Mouse (Mus musculus) thymus, adult 2 months (tissue): ENCODE data around the gene Amt. TPM values are rescaled to one million over a fixed set of nuclear protein-coding genes. Genes with fewer than 3 reads are reported as not detected.

Experiments used
- DNase-seq: peaks from one replicate; pipeline ENCODE4 v3.0.0; 2021
- H3K27ac ChIP-seq: fragments of 200-500 bp; 2 replicates; pipeline ENCODE4 v1.5.1; 2012; ENCODE audit warnings: low read length, control low read depth; ENCODE audit not compliant: control insufficient read depth, insufficient read depth
- H3K27me3 ChIP-seq: fragments of 200-500 bp; 2 replicates; pipeline ENCODE4 v1.6.1; 2012; ENCODE audit warnings: mild to moderate bottlenecking, low read length, moderate library complexity, mixed read lengths; ENCODE audit not compliant: control insufficient read depth, insufficient read depth
- H3K36me3 ChIP-seq: fragments of 200-500 bp; 2 replicates; pipeline ENCODE4 v1.6.1; 2012; ENCODE audit warnings: mild to moderate bottlenecking, low read length, moderate library complexity; ENCODE audit not compliant: control insufficient read depth, insufficient read depth
- H3K4me1 ChIP-seq: fragments of 200-500 bp; replicated peaks from 2 replicates; pipeline ENCODE4 v1.6.1; 2012; ENCODE audit warnings: low read length; ENCODE audit not compliant: control insufficient read depth, insufficient read depth
- H3K4me3 ChIP-seq: fragments of 200-500 bp; 2 replicates; pipeline ENCODE4 v1.5.1; 2012; ENCODE audit warnings: mild to moderate bottlenecking, low read length, control low read depth, moderate library complexity; ENCODE audit not compliant: control insufficient read depth, insufficient read depth
- CTCF ChIP-seq: fragments of 200-500 bp; IDR thresholded peaks from 2 replicates; pipeline ENCODE4 v1.5.1; 2012; ENCODE audit warnings: mild to moderate bottlenecking, control low read depth, low read length, moderate library complexity, borderline replicate concordance; ENCODE audit not compliant: control insufficient read depth, poor library complexity, insufficient read depth; ENCODE audit errors: extremely low read depth
- POLR2A ChIP-seq: fragments of 200-500 bp; IDR thresholded peaks from 2 replicates; pipeline ENCODE4 v1.6.1; 2012; ENCODE audit warnings: mild to moderate bottlenecking, low read length, control low read depth, moderate library complexity; ENCODE audit not compliant: control insufficient read depth, poor library complexity, insufficient read depth; ENCODE audit errors: extremely low read depth
- WGBS: fragments of 180-500 bp; shearing (Covaris S2); methylation state at CpG from one replicate; pipeline ENCODE4 v1.1.7; 2018; 5-methylcytosine and 5-hydroxymethylcytosine counted together
- polyA plus RNA-seq: library from polyadenylated mRNA; depleted of rRNA; stranded (reverse); fragments of >200 nt; gene quantifications from 2 replicates; pipeline ENCODE4 v1.2.3, GENCODE M21; 2012; rRNA removed

The Amt gene
- polyA plus RNA-seq = 3.2 and 4.4 TPM in 2 replicates

DNA sequence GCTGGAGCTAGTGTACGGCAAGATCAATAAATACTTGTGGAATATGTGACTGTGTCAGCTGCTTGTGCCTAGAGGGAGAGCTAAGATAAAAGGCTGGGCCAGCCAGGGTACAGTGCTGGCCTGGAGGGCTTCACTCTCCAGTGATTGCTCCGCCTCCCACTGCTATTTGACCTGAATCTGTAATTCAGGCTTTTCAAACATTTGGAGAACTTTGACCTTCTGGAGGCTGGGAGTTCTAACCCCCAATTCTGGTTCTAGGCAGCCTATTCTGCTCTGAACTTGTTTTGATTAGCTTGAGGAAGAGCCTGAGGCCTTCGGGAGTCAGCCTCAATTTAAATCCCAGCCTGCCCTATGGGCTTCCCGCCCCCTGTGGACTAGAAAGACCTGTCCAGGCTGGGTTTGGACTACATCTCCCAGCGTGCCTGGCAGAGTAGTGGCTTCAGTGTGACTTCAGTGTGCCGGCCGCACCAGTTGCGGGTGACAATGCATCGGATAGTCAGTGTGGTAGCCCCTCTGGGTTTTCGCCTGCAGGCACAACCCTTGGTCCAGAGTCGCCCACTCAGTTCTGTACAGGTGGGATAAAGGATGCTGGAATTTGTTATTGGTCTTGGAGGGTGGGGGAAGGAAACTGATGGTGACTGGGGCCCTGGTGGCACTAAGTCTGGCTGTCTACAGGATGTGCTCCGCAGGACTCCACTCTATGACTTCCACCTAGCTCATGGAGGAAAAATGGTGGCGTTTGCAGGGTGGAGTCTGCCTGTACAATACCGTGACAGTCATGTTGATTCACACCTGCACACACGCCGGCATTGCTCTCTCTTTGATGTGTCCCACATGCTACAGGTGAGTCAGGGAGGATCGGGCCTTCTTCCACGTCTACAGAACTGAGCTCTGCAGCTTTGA lies at the start of gene Amt:
Gene Amt (plus strand): TSS at position 401 of the 903 bp plus-strand sequence.
- WGBS = 88% methylated on average over 18 of the region's 18 CpGs
- Histone ChIP-seq H3K27me3 (no peaks in the 10 kb centered on the region), H3K4me1 (no peaks in the 10 kb centered on the region), H3K27ac (no peak within 1 kb of the TSS), H3K4me3 (no peak within 1 kb of the TSS), H3K36me3 (no peaks in the 10 kb centered on the region)
- no peak for TF ChIP-seq POLR2A
- TF ChIP-seq CTCF = no peak
- DNase-seq = no peak

DNA sequence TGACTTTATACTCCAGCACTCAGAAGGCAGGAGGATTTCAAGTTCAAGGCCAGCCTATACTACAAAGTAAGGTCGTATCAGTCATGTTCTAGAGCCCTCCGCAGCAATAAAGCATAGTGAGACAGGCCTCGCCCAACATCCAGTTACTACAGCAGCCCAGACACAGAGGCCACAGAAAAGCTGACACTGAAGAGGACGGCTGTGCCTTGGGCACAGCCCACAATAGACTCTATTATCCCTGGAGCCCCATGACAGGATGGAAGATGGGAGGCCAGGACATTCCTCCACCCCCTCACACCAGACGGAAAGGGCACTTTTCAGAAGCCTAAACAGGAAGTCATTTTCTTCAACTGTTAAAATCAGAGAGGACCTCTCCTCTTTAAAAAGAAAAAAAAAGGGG lies 47.7 kb upstream of the Amt start:
- Histone ChIP-seq H3K4me1 (no peaks in the 10 kb centered on the region), H3K4me3 (no peak overlapping the region), H3K36me3 (peaks cover 10% of the 10 kb centered on the region), H3K27me3 (no peaks in the 10 kb centered on the region), H3K27ac (no peak overlapping the region)
- 89% methylated on average over 5 of the region's 5 CpGs for WGBS
- no peak for DNase-seq
- TF ChIP-seq CTCF = no peak
- no peak for TF ChIP-seq POLR2A

DNA sequence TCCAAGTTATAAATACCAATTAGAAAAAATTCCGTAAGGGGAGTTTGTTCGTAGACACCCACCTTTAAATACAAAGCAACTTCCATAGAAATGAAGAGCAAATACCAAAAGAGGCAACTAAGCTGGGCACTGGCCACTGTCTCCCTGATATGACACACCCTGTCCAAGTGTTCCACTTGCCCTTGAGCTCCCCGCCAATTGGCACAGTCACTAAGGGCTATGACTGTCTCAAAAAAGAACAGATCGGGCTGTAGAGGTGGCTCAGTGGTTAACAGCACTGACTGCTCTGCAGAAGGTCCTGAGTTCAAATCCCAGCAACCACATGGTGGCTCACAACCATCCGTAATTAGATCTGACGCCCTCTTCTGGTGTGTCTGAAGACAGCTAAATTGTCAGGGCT lies 44.8 kb upstream of the Amt start:
- H3K4me1 ChIP-seq = no peaks in the 10 kb centered on the region
- WGBS = 98% methylated on average over 6 of the region's 6 CpGs
- DNase-seq = no peak
- no peaks in the 10 kb centered on the region for H3K27me3 ChIP-seq
- peaks cover 10% of the 10 kb centered on the region for H3K36me3 ChIP-seq
- no peak overlapping the region for H3K27ac ChIP-seq
- no peak overlapping the region for H3K4me3 ChIP-seq
- TF ChIP-seq CTCF = no peak
- no peak for TF ChIP-seq POLR2A

DNA sequence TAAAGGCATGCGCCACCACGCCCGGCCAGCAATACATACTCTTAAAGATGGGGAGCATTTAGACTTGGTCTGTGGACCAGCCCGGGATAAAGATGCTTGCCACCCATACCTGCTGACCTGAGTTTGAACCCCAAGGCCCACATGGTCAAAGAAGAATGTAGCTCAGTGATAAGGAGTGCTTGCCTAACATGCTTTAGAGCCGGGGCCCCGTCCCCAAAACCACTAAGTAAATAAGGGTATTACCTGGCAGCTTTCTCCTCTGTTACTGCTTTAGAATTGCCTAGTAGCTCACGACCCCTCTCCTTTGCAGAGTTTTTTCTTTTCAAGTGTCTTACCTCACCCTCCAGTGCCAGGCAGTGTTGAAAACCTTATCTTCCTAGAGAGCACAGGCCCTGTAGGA lies 43.9 kb upstream of the Amt start:
- 97% methylated on average over 7 of the region's 7 CpGs for WGBS
- no peaks in the 10 kb centered on the region for H3K27me3 ChIP-seq
- H3K27ac ChIP-seq = no peak overlapping the region
- peaks cover 10% of the 10 kb centered on the region for H3K36me3 ChIP-seq
- H3K4me1 ChIP-seq = no peaks in the 10 kb centered on the region
- H3K4me3 ChIP-seq = no peak overlapping the region
- no peak for TF ChIP-seq CTCF
- no peak for TF ChIP-seq POLR2A
- DNase-seq = no peak

DNA sequence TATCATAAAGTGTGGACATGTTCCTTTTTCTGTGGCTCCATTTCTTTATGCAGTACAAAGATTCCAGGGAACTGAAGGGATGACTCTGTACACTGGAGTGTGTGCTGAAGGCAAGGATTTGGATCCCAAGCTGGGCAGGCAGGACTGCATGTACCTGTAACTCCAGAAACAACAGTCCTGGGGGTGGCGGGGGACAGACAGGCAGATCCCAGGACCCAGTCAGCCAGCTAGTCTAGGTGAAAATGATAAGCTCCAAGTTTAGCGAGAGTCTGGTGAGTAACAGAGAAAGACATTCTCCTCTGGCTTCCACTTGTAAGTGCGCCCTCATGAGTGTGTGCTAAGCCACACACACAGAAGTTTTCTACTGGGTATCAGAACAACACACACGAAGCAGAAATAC lies 36.1 kb upstream of the Amt start:
- Histone ChIP-seq H3K4me1 (peaks cover 7% of the 10 kb centered on the region; the same call in 1 of the 2 replicates), H3K27ac (no peak overlapping the region), H3K4me3 (no peak overlapping the region), H3K27me3 (no peaks in the 10 kb centered on the region), H3K36me3 (no peaks in the 10 kb centered on the region)
- WGBS = 87% methylated on average over 4 of the region's 4 CpGs
- DNase-seq = no peak
- no peak for TF ChIP-seq POLR2A
- no peak for TF ChIP-seq CTCF

DNA sequence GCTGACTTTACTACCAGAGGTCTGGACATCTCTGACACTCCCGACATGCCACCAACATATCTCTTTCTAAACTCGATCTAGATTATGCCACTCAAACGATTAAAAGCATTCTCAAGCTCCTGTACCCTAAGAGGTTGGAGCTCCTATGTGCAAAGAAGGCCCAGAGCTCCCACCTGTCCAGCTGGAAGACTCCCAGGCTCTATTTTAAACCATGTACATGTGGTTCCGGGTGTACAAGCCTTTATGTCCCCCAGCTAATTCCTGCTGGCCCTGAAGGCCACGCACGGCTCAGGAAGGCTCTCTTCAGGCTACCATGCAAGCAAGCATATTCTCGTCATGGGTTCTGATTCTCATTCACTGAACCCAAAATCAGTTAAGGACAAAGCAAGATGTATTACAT lies 34.8 kb upstream of the Amt start:
- Histone ChIP-seq H3K4me3 (no peak overlapping the region), H3K27me3 (no peaks in the 10 kb centered on the region), H3K4me1 (peaks cover 10% of the 10 kb centered on the region), H3K27ac (no peak overlapping the region), H3K36me3 (no peaks in the 10 kb centered on the region)
- TF ChIP-seq POLR2A = no peak
- TF ChIP-seq CTCF = no peak
- DNase-seq = no peak
- WGBS = 94% methylated on average over 7 of the region's 7 CpGs

DNA sequence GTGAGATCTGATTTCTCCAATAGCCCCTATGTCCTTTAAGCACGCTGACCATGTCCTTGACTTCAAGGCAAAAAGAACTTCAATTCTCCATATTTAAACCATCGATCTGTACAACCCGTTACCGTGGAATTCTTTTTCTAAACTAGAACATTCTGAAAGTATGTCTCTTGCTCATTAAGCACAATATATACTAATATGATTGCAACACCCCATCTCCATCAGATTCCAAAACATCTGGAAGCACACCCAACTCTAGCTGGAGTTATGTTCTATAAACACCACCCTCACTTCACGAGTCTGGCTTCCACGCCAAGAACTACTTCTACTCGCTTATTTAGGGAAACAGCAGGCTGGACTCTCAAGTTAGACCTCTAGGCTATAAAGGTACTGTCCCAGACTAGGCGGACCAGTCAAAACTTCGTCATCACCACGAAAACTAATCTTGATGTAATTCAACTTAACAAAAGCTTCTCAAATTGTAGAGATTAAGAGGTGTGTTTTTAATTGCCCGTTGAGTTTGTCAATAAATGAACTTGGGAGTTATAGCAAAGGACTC lies 34.1 kb upstream of the Amt start:
- H3K4me3 ChIP-seq = no peak overlapping the region; the same call in 1 of the 2 replicates
- no peak overlapping the region for H3K27ac ChIP-seq
- no peak for DNase-seq
- peaks cover 10% of the 10 kb centered on the region for H3K4me1 ChIP-seq
- no peaks in the 10 kb centered on the region for H3K36me3 ChIP-seq
- H3K27me3 ChIP-seq = no peaks in the 10 kb centered on the region
- no peak for TF ChIP-seq POLR2A
- no peak for TF ChIP-seq CTCF
- 73% methylated on average over 11 of the region's 11 CpGs for WGBS
